Mouse (Mus musculus) lung, adult 2 months (tissue): Measurements from ENCODE around the gene Tmem120b.

Source experiments
- CTCF ChIP-seq: fragments of 200-500 bp; IDR thresholded peaks from 2 replicates; pipeline ENCODE4 v1.5.1; 2011; ENCODE audit warnings: mild to moderate bottlenecking, low read length, control low read depth; ENCODE audit not compliant: insufficient read depth
- POLR2A ChIP-seq: fragments of 200-500 bp; IDR thresholded peaks from 2 replicates; pipeline ENCODE4 v1.6.1; 2011; ENCODE audit warnings: low read depth, mild to moderate bottlenecking, control low read depth, low read length, borderline replicate concordance; ENCODE audit errors: extremely low read depth

- TF ChIP-seq CTCF, result no peak
- no peak for TF ChIP-seq POLR2A
Measured at GRCm38 (mm10) chr5:123143251-123143970, 75.2 kb downstream of the Tmem120b start.
